Mouse (Mus musculus): ENCODE results near the gene Adgrv1. TPM values are rescaled to one million over a fixed set of nuclear protein-coding genes. Genes with fewer than 3 reads are reported as not detected.

Adgrv1 gene
- polyA plus RNA-seq, 1 experiment from 2014 or later: 1.5 TPM

GRCm38 (mm10) chr13:81335241-81335640, 297.7 kb downstream of the Adgrv1 start:
- H3K36me3 ChIP-seq: no peaks in the 10 kb centered on the region
- H3K9me3 ChIP-seq (replicated peaks): no peaks in the 10 kb centered on the region
- H3K4me3 ChIP-seq: no peak overlapping the region
- H3K4me1 ChIP-seq: peaks cover 7% of the 10 kb centered on the region
- no peak for DNase-seq (ENCODE audit: low spot score)
- H3K27ac ChIP-seq: no peak overlapping the region
- 92% methylated on average over 1 of the region's 1 CpGs for WGBS
- H3K27me3 ChIP-seq (ENCODE audit: low read depth, poor library complexity, severe bottlenecking): no peaks in the 10 kb centered on the region

GRCm38 (mm10) chr13:81332018-81332417, 300.9 kb downstream of the Adgrv1 start:
- no peaks in the 10 kb centered on the region for H3K27me3 ChIP-seq (ENCODE audit: low read depth, poor library complexity, severe bottlenecking)
- 6% methylated on average over 3 of the region's 3 CpGs for WGBS
- H3K4me3 ChIP-seq: no peak overlapping the region
- no peak for DNase-seq (ENCODE audit: low spot score)
- H3K36me3 ChIP-seq: no peaks in the 10 kb centered on the region
- H3K4me1 ChIP-seq: peaks cover 7% of the 10 kb centered on the region
- no peaks in the 10 kb centered on the region for H3K9me3 ChIP-seq (replicated peaks)
- no peak overlapping the region; the same call in 1 of the 2 replicates for H3K27ac ChIP-seq

- no peak overlapping the region for H3K4me3 ChIP-seq
- no peak for DNase-seq (ENCODE audit: low spot score)
- no peak overlapping the region for H3K27ac ChIP-seq
- WGBS: 87% methylated on average over 5 of the region's 5 CpGs
- H3K4me1 ChIP-seq: peaks cover 7% of the 10 kb centered on the region
- H3K9me3 ChIP-seq (replicated peaks): no peaks in the 10 kb centered on the region
- no peaks in the 10 kb centered on the region for H3K36me3 ChIP-seq
- no peaks in the 10 kb centered on the region for H3K27me3 ChIP-seq (ENCODE audit: low read depth, poor library complexity, severe bottlenecking)
These were observed 303.2 kb downstream of the Adgrv1 start for GRCm38 (mm10) chr13:81329762-81330161.

GRCm38 (mm10) chr13:81328181-81328580, 304.8 kb downstream of the Adgrv1 start:
- H3K27me3 ChIP-seq (ENCODE audit: low read depth, poor library complexity, severe bottlenecking): no peaks in the 10 kb centered on the region
- WGBS: 81% methylated on average over 1 of the region's 1 CpGs
- H3K36me3 ChIP-seq: no peaks in the 10 kb centered on the region
- H3K4me3 ChIP-seq: no peak overlapping the region
- H3K4me1 ChIP-seq: peaks cover 7% of the 10 kb centered on the region
- no peak overlapping the region for H3K27ac ChIP-seq
- H3K9me3 ChIP-seq (replicated peaks): no peaks in the 10 kb centered on the region
- DNase-seq (ENCODE audit: low spot score): no peak

- Histone ChIP-seq H3K27ac (no peak overlapping the region), H3K27me3 (ENCODE audit: low read depth, poor library complexity, severe bottlenecking) (no peaks in the 10 kb centered on the region), H3K36me3 (no peaks in the 10 kb centered on the region), H3K9me3 (replicated peaks) (no peaks in the 10 kb centered on the region), H3K4me3 (no peak overlapping the region), H3K4me1 (no peaks in the 10 kb centered on the region)
- 83% methylated on average over 2 of the region's 2 CpGs for WGBS
- DNase-seq (ENCODE audit: low spot score): no peak
These were observed 307.2 kb downstream of the Adgrv1 start for GRCm38 (mm10) chr13:81325606-81326215.

- no peak for DNase-seq (ENCODE audit: low spot score)
- no peaks in the 10 kb centered on the region for H3K9me3 ChIP-seq (replicated peaks)
- no peak overlapping the region for H3K27ac ChIP-seq
- H3K27me3 ChIP-seq (ENCODE audit: low read depth, poor library complexity, severe bottlenecking): no peaks in the 10 kb centered on the region
- no peaks in the 10 kb centered on the region for H3K4me1 ChIP-seq
- no peak overlapping the region for H3K4me3 ChIP-seq
- WGBS: 96% methylated on average over 3 of the region's 3 CpGs
- no peaks in the 10 kb centered on the region for H3K36me3 ChIP-seq
These were observed 309.2 kb downstream of the Adgrv1 start for GRCm38 (mm10) chr13:81323546-81324316.

GRCm38 (mm10) chr13:81316581-81316980, 316.4 kb downstream of the Adgrv1 start:
- H3K27ac ChIP-seq: no peak overlapping the region
- no peaks in the 10 kb centered on the region for H3K27me3 ChIP-seq (ENCODE audit: low read depth, poor library complexity, severe bottlenecking)
- 83% methylated on average over 4 of the region's 4 CpGs for WGBS
- H3K4me3 ChIP-seq: no peak overlapping the region
- H3K36me3 ChIP-seq: no peaks in the 10 kb centered on the region
- no peak for DNase-seq (ENCODE audit: low spot score)
- no peaks in the 10 kb centered on the region for H3K9me3 ChIP-seq (replicated peaks)
- peaks cover 11% of the 10 kb centered on the region; the same call in 1 of the 2 replicates for H3K4me1 ChIP-seq

GRCm38 (mm10) chr13:81314306-81315120, 318.4 kb downstream of the Adgrv1 start:
- no peak for DNase-seq (ENCODE audit: low spot score)
- peak overlapping the region; percentile 36; the same call in 1 of the 2 replicates for H3K27ac ChIP-seq
- H3K36me3 ChIP-seq: no peaks in the 10 kb centered on the region
- no peaks in the 10 kb centered on the region for H3K27me3 ChIP-seq (ENCODE audit: low read depth, poor library complexity, severe bottlenecking)
- peaks cover 11% of the 10 kb centered on the region; the same call in 1 of the 2 replicates for H3K4me1 ChIP-seq
- WGBS: 66% methylated on average over 7 of the region's 7 CpGs
- no peak overlapping the region for H3K4me3 ChIP-seq
- no peaks in the 10 kb centered on the region for H3K9me3 ChIP-seq (replicated peaks)

- WGBS: 81% methylated on average over 5 of the region's 5 CpGs
- Histone ChIP-seq H3K36me3 (no peaks in the 10 kb centered on the region), H3K27me3 (ENCODE audit: low read depth, poor library complexity, severe bottlenecking) (no peaks in the 10 kb centered on the region), H3K9me3 (replicated peaks) (no peaks in the 10 kb centered on the region), H3K27ac (no peak overlapping the region), H3K4me1 (peaks cover 11% of the 10 kb centered on the region; the same call in 1 of the 2 replicates), H3K4me3 (no peak overlapping the region)
- DNase-seq (ENCODE audit: low spot score): no peak
These were observed 320.8 kb downstream of the Adgrv1 start for GRCm38 (mm10) chr13:81312148-81312547.

- 84% methylated on average over 1 of the region's 1 CpGs for WGBS
These were observed 332.1 kb downstream of the Adgrv1 start for GRCm38 (mm10) chr13:81300851-81301250.

GRCm38 (mm10) chr13:81294106-81294505, 338.8 kb downstream of the Adgrv1 start:
- Histone ChIP-seq H3K36me3 (no peaks in the 10 kb centered on the region), H3K27ac (no peak overlapping the region), H3K9me3 (replicated peaks) (no peaks in the 10 kb centered on the region), H3K4me3 (no peak overlapping the region), H3K27me3 (ENCODE audit: low read depth, poor library complexity, severe bottlenecking) (no peaks in the 10 kb centered on the region), H3K4me1 (no peaks in the 10 kb centered on the region)
- no peak for DNase-seq (ENCODE audit: low spot score)
- WGBS: 80% methylated on average over 1 of the region's 1 CpGs

More at GRCm38 (mm10) chr13:81300851-81301250, 332.1 kb downstream of the Adgrv1 start:
- H3K9me3 ChIP-seq (replicated peaks): no peaks in the 10 kb centered on the region
- no peak for DNase-seq (ENCODE audit: low spot score)
- no peaks in the 10 kb centered on the region for H3K27me3 ChIP-seq (ENCODE audit: low read depth, poor library complexity, severe bottlenecking)
- H3K4me3 ChIP-seq: no peak overlapping the region
- no peak overlapping the region for H3K27ac ChIP-seq
- H3K36me3 ChIP-seq: no peaks in the 10 kb centered on the region
- no peaks in the 10 kb centered on the region for H3K4me1 ChIP-seq

- no peak overlapping the region for H3K27ac ChIP-seq
- H3K9me3 ChIP-seq (replicated peaks): no peaks in the 10 kb centered on the region
- DNase-seq (ENCODE audit: low spot score): no peak
- H3K4me1 ChIP-seq: no peaks in the 10 kb centered on the region
- no peaks in the 10 kb centered on the region for H3K27me3 ChIP-seq (ENCODE audit: low read depth, poor library complexity, severe bottlenecking)
- H3K36me3 ChIP-seq: no peaks in the 10 kb centered on the region
- no peak overlapping the region for H3K4me3 ChIP-seq
- 82% methylated on average over 6 of the region's 6 CpGs for WGBS
These were observed 350.8 kb downstream of the Adgrv1 start for GRCm38 (mm10) chr13:81282193-81282592.
